Mouse (Mus musculus): ENCODE measurements at regions not wholly inside any gene's neighbourhood (a gene's known extent, or its start where the extent isn't known, plus 50 kb on each side); places are given as distances from the start of the nearest gene placed in this dataset.

DNA sequence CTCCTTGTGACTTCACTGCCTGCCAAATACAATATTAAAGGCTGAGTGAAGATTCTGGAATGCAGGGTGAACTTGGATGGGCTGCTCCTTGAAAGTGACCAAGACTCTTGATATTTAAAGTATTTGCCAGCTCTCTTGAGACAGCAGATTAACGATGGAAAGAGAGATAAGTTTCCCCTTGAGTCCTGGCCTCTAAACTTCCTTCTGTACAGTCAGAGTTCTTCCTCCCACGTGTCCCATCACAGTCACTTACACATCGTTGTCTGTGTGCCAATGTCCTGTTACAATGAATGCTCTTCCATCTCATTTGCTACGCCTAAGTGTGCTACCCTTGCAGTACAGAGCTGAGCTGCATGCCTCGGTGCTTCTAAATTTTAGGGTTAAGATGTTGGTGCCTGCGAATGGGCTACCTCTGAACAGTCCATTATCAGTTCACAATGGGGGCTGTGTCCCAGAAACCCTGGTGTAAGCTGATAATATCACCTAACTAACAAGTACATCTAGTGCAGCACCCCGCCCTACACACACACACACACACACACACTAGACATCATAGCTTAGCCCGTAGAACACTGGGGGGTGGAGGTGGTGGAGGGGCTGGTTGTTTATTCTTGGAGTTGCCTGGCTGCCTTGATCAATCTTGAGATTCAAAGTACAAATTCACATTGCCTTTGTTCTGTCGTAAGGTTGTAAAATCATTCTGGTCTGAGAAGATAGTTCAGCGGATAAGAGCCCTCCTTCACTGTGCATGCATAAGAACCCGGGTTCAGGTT is 207.9 kb upstream of the Pgrmc2 start:
- TF ChIP-seq CTCF (IDR thresholded peaks at IDR 0.05; ENCODE audit: borderline replicate concordance, extremely low read depth, insufficient read depth, insufficient read length): no peak
- TF ChIP-seq POLR2A (IDR thresholded peaks at IDR 0.05; ENCODE audit: borderline replicate concordance, extremely low read depth, insufficient read depth, insufficient read length, poor library complexity, severe bottlenecking): no peak

Measured in brain, embryonic 14.5 days (tissue).